Mouse (Mus musculus) liver, embryonic 14.5 days (tissue): Measurements from ENCODE around the gene Slc39a1. TPM values are rescaled to one million over a fixed set of nuclear protein-coding genes. Genes with fewer than 3 reads are reported as not detected.

Experiments used
- ATAC-seq: fragments of 200-750 bp; cut with Nextera tagmentation; 2 replicates; pipeline ENCODE4 v1.8.0; 2017; ENCODE audit warnings: moderate number of reproducible peaks, mild to moderate bottlenecking, moderate library complexity; ENCODE audit not compliant: insufficient read depth
- DNase-seq, 3 experiments: peaks; one replicate each; pipeline ENCODE4 v3.0.0-alpha.2; 2012 to 2013; ENCODE audit warnings: low read depth in 3 of 3, low spot score in 3 of 3
- H3K27ac ChIP-seq: fragments of 300-500 bp; sonication (generic); 2 replicates; pipeline ENCODE4 v1.5.1; 2014; ENCODE audit warnings: moderate library complexity, mild to moderate bottlenecking, control low read depth, inconsistent platforms
- H3K27me3 ChIP-seq: fragments of 300-500 bp; sonication (generic); 2 replicates; pipeline ENCODE4 v1.6.1; 2014; ENCODE audit warnings: mild to moderate bottlenecking, low read length, moderate library complexity; ENCODE audit not compliant: control insufficient read depth, insufficient read depth
- H3K36me3 ChIP-seq: fragments of 300-500 bp; sonication (generic); replicated peaks from 2 replicates; pipeline ENCODE4 v1.6.1; 2014; ENCODE audit warnings: low read depth; ENCODE audit not compliant: control insufficient read depth, insufficient read depth
- H3K4me1 ChIP-seq, 2 experiments: fragments of 200-500 bp in 1 of 2; fragments of 300-500 bp in 1 of 2; sonication (generic) in 1 of 2; replicated peaks; 2 replicates each; pipeline ENCODE4 v1.6.1; 2012 to 2014; ENCODE audit warnings: antibody characterized with exemption in 1 of 2, inconsistent platforms in 1 of 2, low read length in 1 of 2; ENCODE audit not compliant: control insufficient read depth in 2 of 2, insufficient read depth in 2 of 2
- H3K4me2 ChIP-seq: fragments of 300-500 bp; sonication (generic); 2 replicates; pipeline ENCODE4 v1.6.1; 2014; ENCODE audit warnings: low read depth, mild to moderate bottlenecking, control low read depth, moderate library complexity
- H3K4me3 ChIP-seq, 2 experiments: fragments of 200-500 bp in 1 of 2; fragments of 300-500 bp in 1 of 2; sonication (generic) in 1 of 2; 2 replicates each; pipeline ENCODE4 v1.5.1; 2012 to 2014; ENCODE audit warnings: low read depth in 2 of 2, low read length in 2 of 2, mild to moderate bottlenecking in 2 of 2, control low read depth in 1 of 2, inconsistent platforms in 1 of 2, moderate library complexity in 1 of 2; ENCODE audit not compliant: insufficient read depth in 1 of 2
- H3K9ac ChIP-seq: fragments of 300-500 bp; sonication (generic); replicated peaks from 2 replicates; pipeline ENCODE4 v1.6.1; 2014; ENCODE audit warnings: mild to moderate bottlenecking, control low read depth, moderate library complexity
- H3K9me3 ChIP-seq: fragments of 300-500 bp; sonication (generic); 2 replicates; pipeline ENCODE4 v1.6.1; 2016; ENCODE audit warnings: low read length, mixed read lengths; ENCODE audit not compliant: control insufficient read depth
- CTCF ChIP-seq: IDR thresholded peaks from 2 replicates; pipeline ENCODE4 v1.5.1; 2016; ENCODE audit warnings: antibody characterized with exemption, low read depth, control low read depth
- EP300 ChIP-seq: IDR thresholded peaks from 2 replicates; pipeline ENCODE4 v1.6.1; 2016; ENCODE audit warnings: antibody characterized with exemption, low read depth
- WGBS: fragments of 180-500 bp; shearing (Covaris S2); extraction: QIAGEN DNeasy Blood & Tissue Kit; methylation state at CpG from one replicate; pipeline ENCODE4 v1.1.7; 2014; ENCODE audit not compliant: insufficient replicate concordance; 5-methylcytosine and 5-hydroxymethylcytosine counted together
- polyA plus RNA-seq, 2 experiments: library from polyadenylated mRNA; depleted of rRNA in 1 of 2; stranded (reverse) in 1 of 2; unstranded in 1 of 2; fragments of >200 nt; fragmentation: Nextera tagmentation in 1 of 2; extraction: Ambion mirVana in 1 of 2; gene quantifications; 2 replicates each; pipeline versions ENCODE4 v1.2.1 to v1.2.3; 2012 to 2014

Slc39a1 gene
- polyA plus RNA-seq, 2 experiments: 9.8 to 24.1 TPM

DNA sequence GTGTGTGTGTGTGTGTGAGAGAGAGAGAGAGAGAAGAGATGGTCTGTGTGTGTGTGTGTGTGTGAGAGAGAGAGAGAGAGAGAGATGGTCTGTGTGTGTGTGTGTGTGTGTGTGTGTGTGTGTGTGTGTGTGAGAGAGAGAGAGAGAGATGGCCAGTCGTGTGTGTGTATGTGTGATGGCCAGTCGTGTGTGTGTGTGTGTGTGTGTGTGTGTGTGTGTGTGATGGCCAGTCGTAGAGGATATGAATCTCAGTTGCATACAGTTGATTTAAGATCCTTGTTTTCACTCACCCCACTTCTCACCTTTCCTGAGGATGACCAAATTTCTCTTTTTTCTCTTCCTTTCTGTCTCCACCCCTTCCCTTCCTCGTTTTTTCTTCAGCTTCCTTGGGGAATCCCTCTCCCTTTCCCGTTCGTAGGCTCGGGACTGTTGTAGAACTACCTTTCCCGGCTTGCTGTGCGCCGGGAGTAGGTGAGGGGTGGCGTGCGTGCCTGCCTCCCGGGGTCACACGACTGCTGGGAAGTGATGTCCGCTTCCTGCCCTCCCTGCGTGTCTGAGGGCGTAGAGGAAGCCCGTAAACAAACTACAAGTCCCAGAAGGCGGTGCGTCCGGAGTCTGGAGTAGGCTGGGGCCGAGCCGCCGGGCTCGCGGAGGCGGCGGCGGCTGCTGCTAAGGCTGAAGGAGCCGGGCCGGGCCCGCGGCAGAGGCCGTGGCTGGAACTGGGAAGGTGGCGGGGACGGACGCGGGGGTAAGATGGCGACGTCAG lies 5.9 kb downstream of the Slc39a1 start, which contains the start of gene Crtc2:
Gene Crtc2, plus strand, starts transcription at position 511 of the 766 bp plus-strand sequence.
- Histone ChIP-seq H3K27ac (peak within 1 kb of the TSS; percentile 64), H3K36me3 (peaks cover 2% of the 10 kb centered on the region), H3K9ac (peak within 1 kb of the TSS; percentile 86), H3K27me3 (no peaks in the 10 kb centered on the region), H3K4me1 (peaks cover 5 to 7% of the 10 kb centered on the region in 2 experiments; a peak in 3 of 4 replicates), H3K9me3 (no peaks in the 10 kb centered on the region), H3K4me3 (peak within 1 kb of the TSS; percentile 89 to 98), H3K4me2 (peak within 1 kb of the TSS; percentile 82)
- ATAC-seq: peak; percentile 99
- DNase-seq: peak; percentile 91 to 93 (median 93)
- under 1% methylated on average over 40 of the region's 40 CpGs for WGBS
- TF ChIP-seq EP300 (no peak), CTCF (no peak)

DNA sequence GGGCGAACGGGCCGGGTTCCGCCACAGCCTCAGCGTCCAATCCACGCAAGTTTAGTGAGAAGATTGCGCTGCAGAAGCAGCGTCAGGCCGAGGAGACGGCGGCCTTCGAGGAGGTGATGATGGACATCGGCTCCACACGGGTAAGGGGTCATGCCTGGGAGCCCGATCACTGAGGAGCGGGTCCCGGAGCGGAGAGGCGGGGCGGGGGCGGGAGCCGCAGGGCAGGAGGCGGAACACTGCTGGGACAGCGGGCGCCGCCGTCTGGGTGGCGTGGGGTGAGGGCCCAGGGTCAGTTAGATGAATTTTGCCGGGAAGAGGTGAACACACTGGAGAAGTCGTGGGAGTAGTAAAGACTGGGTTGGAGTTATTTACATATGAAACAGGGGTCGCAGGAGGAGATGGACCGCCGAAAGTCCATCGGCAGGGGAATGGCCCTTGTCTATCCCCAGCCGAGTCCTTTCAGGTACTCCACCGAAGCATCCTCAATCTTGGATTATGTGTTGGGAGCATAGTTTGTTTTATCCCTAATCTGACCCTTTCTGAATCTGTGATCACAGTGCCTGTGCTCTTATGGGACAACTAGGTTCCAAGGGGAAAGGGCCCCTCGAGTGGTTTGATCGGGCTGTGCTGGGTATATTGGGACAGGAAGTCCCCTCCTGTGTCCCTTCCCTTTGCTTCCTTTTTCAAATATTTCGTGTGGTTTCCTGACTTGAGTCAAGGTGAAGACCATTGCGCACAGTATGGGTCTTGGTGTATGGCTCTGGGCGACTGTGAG lies 6.6 kb downstream of the Slc39a1 start:
- Histone ChIP-seq H3K4me1 (peaks cover 5 to 7% of the 10 kb centered on the region in 2 experiments; a peak in 3 of 4 replicates), H3K9me3 (no peaks in the 10 kb centered on the region), H3K4me2 (peak overlapping the region; percentile 82), H3K27ac (peak overlapping the region; percentile 64), H3K4me3 (peak overlapping the region; percentile 89 to 98), H3K36me3 (peaks cover 6% of the 10 kb centered on the region), H3K27me3 (no peaks in the 10 kb centered on the region), H3K9ac (peak overlapping the region; percentile 86)
- peak in 1 of 3 experiments; percentile 13 for DNase-seq
- WGBS: under 1% methylated on average over 41 of the region's 41 CpGs
- no peak for TF ChIP-seq EP300
- TF ChIP-seq CTCF: no peak
- peak; percentile 67 for ATAC-seq

DNA sequence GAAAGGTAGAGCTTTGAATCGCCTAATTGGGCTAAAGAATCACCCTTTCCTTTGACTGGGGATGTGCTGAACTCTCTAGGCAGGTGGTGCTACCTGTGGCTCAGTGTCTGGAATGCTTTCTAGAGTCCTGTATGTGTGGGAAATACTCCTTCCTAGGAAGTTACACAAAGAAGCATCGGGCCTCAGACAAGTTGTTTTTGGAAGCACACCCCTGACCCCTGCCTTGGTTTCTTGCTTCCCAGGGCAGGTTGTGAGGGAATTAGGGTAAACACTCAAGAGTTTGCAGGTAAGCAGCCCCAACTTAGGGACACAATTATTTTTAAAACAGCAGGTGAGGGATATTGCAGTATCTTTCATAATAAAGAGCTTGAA lies 7.2 kb downstream of the Slc39a1 start:
- Histone ChIP-seq H3K4me1 (peaks cover 5 to 7% of the 10 kb centered on the region in 2 experiments; a peak in 3 of 4 replicates), H3K4me3 (peak overlapping the region; percentile 89 to 98), H3K36me3 (peaks cover 12% of the 10 kb centered on the region), H3K9me3 (no peaks in the 10 kb centered on the region), H3K9ac (peak overlapping the region; percentile 86), H3K27ac (no peak overlapping the region; the same call in 1 of the 2 replicates), H3K4me2 (peak overlapping the region; percentile 82), H3K27me3 (no peaks in the 10 kb centered on the region)
- 4% methylated on average over 2 of the region's 2 CpGs for WGBS
- no peak for ATAC-seq
- DNase-seq: no peak
- no peak for TF ChIP-seq CTCF
- no peak for TF ChIP-seq EP300

DNA sequence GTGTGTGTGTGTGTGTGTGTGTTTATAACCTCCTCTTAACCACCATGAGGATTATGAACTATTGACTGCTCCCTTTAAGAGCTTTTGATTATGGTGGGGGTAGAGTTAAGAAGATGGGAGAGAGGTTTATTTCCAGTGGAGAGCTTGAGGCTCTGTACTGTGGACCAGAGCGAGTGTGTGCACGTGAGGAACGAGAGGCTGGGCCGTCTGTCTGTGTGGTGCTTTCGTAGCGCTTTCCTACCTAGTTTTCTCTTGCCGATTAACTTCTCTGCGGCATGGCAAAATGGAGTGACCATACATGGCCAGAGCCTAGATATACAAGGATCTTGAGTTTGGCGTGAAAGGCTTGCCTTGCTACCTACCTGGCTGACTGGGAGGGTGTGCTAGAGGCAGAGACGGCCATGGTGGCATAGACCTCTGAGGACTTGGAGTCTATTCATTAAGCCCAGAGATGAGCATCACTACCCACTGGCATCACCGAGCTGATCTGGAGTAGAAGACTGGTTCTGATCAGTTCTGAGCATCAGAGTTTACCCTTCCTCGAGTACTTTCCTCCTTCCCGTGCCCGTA lies 7.9 kb downstream of the Slc39a1 start:
- H3K4me2 ChIP-seq: no peak overlapping the region

More for the DNA sequence above, 7.9 kb downstream of the Slc39a1 start:
- Histone ChIP-seq H3K9me3 (no peaks in the 10 kb centered on the region), H3K27me3 (no peaks in the 10 kb centered on the region), H3K27ac (no peak overlapping the region), H3K9ac (no peak overlapping the region), H3K36me3 (peaks cover 13% of the 10 kb centered on the region), H3K4me3 (no peak overlapping the region), H3K4me1 (peaks cover 5 to 7% of the 10 kb centered on the region in 2 experiments; a peak in 3 of 4 replicates)
- ATAC-seq (no peak), DNase-seq (no peak)
- WGBS: 89% methylated on average over 14 of the region's 14 CpGs
- TF ChIP-seq CTCF (no peak), EP300 (no peak)
